Mouse (Mus musculus): ENCODE results near the gene Fuca1. TPM values are rescaled to one million over a fixed set of nuclear protein-coding genes. Genes with fewer than 3 reads are reported as not detected.
A peak's percentile ranks its signal among the peaks of the same experiment; 100 is the strongest.

Gene Fuca1
- polyA plus RNA-seq, 1 experiment: 19.9 TPM

DNA sequence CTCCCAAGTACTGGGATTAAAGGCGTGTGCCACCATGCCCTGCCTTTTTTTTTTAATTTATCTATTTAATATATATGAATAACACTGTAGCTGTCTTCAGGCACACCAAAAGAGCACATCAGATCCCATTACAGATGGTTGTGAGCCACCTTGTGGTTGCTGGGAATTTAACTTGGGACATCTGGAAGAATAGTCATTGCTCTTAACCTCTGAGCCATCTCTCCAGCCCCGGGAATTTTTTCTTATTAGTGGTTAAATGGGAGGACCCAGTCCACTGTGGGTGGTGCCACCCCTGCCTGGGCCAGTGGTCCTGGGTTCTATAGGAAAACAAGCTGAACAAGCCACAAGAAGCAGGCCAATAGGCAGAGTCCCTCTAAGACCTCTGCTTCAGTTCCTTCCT is 42.8 kb upstream of the Fuca1 start:
- TF ChIP-seq GATA1 (IDR thresholded peaks at IDR 0.05; ENCODE audit: borderline replicate concordance, low read length) (no peak), FLI1 (IDR thresholded peaks at IDR 0.05; ENCODE audit: low read length) (no peak)
- Histone ChIP-seq H3K27me3 (replicated peaks) (peaks cover 9% of the 10 kb centered on the region), H3K9me3 (no peaks in the 10 kb centered on the region), H3K4me1 (peaks cover 36% of the 10 kb centered on the region), H3K4me3 (replicated peaks) (no peak overlapping the region), H3K36me3 (replicated peaks; ENCODE audit: low read length) (peaks cover 2% of the 10 kb centered on the region)

DNA sequence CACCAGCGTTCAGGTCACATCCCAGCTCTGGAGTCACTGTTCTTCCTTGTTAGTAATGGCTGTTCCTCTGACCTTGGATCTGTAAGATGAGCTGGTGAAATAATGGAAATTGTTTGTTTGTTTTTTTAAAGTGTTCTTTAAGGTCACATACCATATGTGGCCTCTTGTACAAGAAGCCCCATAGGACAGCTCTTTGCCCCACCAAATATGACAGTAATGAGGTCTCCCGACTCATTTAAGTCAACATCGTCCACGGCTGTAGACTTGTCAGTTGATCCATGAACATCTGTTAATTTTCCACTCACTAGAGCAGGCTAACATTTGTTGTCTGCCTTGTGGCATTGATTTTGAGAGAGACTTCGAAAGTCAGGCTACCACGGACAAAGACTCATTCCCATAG is 41.5 kb upstream of the Fuca1 start:
- no peak for TF ChIP-seq GATA1 (IDR thresholded peaks at IDR 0.05; ENCODE audit: borderline replicate concordance, low read length)
- no peak for TF ChIP-seq FLI1 (IDR thresholded peaks at IDR 0.05; ENCODE audit: low read length)
- no peaks in the 10 kb centered on the region for H3K36me3 ChIP-seq (replicated peaks; ENCODE audit: low read length)
- no peaks in the 10 kb centered on the region for H3K9me3 ChIP-seq
- H3K27me3 ChIP-seq (replicated peaks): peaks cover 9% of the 10 kb centered on the region
- H3K4me1 ChIP-seq: peaks cover 44% of the 10 kb centered on the region
- no peak overlapping the region for H3K4me3 ChIP-seq (replicated peaks)

DNA sequence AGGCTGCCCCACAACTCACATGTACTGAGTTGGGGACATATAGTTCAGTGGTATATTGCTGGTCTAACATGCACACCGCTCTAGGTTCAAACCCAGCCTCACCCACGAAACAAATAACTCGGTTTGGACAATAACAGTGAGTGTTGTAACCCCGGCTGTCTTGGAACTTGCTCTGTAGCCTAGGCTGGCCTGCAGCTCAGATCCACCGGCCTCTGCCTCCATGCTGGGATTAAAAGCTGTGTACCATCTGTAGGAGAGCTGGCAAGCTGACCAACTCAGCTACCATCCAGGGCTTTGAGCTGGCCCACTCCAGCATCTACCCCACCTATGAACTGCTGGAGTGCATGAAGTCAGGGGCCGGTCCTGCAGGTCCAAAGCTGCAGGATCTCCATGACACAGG is 40.5 kb upstream of the Fuca1 start:
- Histone ChIP-seq H3K4me3 (replicated peaks) (no peak overlapping the region), H3K27me3 (replicated peaks) (peaks cover 9% of the 10 kb centered on the region), H3K4me1 (peaks cover 42% of the 10 kb centered on the region), H3K9me3 (no peaks in the 10 kb centered on the region), H3K36me3 (replicated peaks; ENCODE audit: low read length) (no peaks in the 10 kb centered on the region)
- TF ChIP-seq GATA1 (IDR thresholded peaks at IDR 0.05; ENCODE audit: borderline replicate concordance, low read length): no peak
- TF ChIP-seq FLI1 (IDR thresholded peaks at IDR 0.05; ENCODE audit: low read length): no peak

DNA sequence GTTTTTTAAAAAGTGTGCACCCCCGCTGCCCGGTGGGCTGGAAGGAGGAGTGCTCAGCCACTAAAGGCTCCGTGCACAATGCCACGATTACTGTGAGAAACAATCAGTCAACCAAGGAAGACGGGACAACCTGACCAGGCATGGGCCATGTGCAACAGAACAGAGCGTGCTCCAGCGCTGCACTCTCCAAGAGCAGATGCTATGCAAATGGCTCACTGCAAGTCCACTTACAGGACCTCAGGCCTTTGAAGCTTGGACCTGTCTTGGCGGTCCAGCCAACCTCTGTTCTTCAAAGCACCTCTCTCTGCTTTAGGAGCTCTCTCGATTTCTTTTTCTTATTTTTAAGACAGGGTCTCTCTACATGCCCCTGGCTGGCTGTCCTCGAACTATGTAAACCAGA is 40.0 kb upstream of the Fuca1 start:
- no peak for TF ChIP-seq GATA1 (IDR thresholded peaks at IDR 0.05; ENCODE audit: borderline replicate concordance, low read length)
- no peak for TF ChIP-seq FLI1 (IDR thresholded peaks at IDR 0.05; ENCODE audit: low read length)
- peaks cover 9% of the 10 kb centered on the region for H3K27me3 ChIP-seq (replicated peaks)
- no peak overlapping the region for H3K4me3 ChIP-seq (replicated peaks)
- H3K9me3 ChIP-seq: no peaks in the 10 kb centered on the region
- H3K4me1 ChIP-seq: peaks cover 42% of the 10 kb centered on the region
- no peaks in the 10 kb centered on the region for H3K36me3 ChIP-seq (replicated peaks; ENCODE audit: low read length)

GRCm38 (mm10) chr4:135882023-135882422 is 38.5 kb upstream of the Fuca1 start:
- no peak overlapping the region for H3K4me3 ChIP-seq (replicated peaks)
- H3K36me3 ChIP-seq (replicated peaks; ENCODE audit: low read length): no peaks in the 10 kb centered on the region
- TF ChIP-seq FLI1 (IDR thresholded peaks at IDR 0.05; ENCODE audit: low read length) (no peak), GATA1 (IDR thresholded peaks at IDR 0.05; ENCODE audit: borderline replicate concordance, low read length) (no peak)
- H3K9me3 ChIP-seq: no peaks in the 10 kb centered on the region
- peaks cover 9% of the 10 kb centered on the region for H3K27me3 ChIP-seq (replicated peaks)
- H3K4me1 ChIP-seq: peaks cover 39% of the 10 kb centered on the region

GRCm38 (mm10) chr4:135883401-135883851 is 37.1 kb upstream of the Fuca1 start:
- H3K36me3 ChIP-seq (replicated peaks; ENCODE audit: low read length): no peaks in the 10 kb centered on the region
- no peaks in the 10 kb centered on the region for H3K9me3 ChIP-seq
- peaks cover 38% of the 10 kb centered on the region for H3K4me1 ChIP-seq
- peaks cover 9% of the 10 kb centered on the region for H3K27me3 ChIP-seq (replicated peaks)
- H3K4me3 ChIP-seq (replicated peaks): no peak overlapping the region
- TF ChIP-seq GATA1 (IDR thresholded peaks at IDR 0.05; ENCODE audit: borderline replicate concordance, low read length): no peak

DNA sequence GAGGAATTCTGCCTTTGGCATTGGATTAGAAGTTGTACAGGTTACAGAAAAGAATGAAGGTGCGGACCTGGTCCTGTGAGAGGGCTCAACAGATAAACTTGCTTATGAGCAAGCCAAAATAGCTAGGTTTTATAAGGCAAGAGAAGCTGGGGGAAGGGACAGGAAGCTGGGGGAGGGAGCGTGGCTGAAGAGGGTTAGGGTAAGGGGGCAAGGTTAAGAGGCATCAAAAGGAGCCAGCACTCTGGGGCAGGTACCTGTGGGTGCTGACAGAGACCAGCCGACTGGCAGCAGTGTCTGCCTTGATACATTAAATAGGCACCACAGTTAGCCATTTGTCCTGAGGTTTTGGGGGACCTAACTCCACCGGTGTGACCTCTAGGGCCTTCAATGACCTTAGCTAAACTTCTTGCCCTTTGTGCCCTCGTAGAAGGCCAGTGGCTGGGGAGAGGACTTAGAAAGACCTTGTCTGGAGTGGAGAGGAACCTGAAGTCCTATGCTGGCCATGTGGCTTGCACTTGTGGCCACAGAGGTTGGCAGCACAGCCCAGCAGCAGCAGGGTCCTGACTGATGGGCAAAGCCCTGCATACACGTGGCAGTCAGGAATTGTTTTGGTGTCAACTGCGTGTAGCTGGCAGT is 36.5 kb upstream of the Fuca1 start:
- Histone ChIP-seq H3K36me3 (replicated peaks; ENCODE audit: low read length) (no peaks in the 10 kb centered on the region), H3K4me3 (replicated peaks) (peak overlapping the region; percentile 54), H3K4me1 (peaks cover 44% of the 10 kb centered on the region), H3K9me3 (no peaks in the 10 kb centered on the region), H3K27me3 (replicated peaks) (peaks cover 9% of the 10 kb centered on the region)
- TF ChIP-seq GATA1 (IDR thresholded peaks at IDR 0.05; ENCODE audit: borderline replicate concordance, low read length) (no peak), FLI1 (IDR thresholded peaks at IDR 0.05; ENCODE audit: low read length) (no peak)

DNA sequence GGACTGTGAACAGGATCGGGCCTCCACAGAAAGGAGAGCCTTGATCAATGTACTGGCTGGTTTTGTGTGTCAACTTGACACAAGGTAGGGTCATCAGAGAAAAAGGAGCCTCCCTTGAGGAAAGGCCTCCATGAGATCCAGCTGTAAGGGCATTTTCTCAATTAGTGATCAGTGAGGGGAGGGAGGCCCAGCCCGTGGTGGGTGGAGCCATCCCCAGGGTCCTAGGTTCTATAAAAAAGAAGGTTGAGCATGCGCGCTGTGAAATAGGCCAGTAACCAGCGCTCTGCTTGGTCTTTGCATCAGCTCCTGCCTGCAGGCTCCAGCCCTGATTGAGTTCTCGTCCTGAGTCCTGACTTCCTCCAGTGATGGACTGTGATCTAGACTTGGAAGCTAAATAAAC is 36.0 kb upstream of the Fuca1 start:
- Histone ChIP-seq H3K27me3 (replicated peaks) (peaks cover 9% of the 10 kb centered on the region), H3K4me1 (peaks cover 45% of the 10 kb centered on the region), H3K9me3 (no peaks in the 10 kb centered on the region), H3K36me3 (replicated peaks; ENCODE audit: low read length) (no peaks in the 10 kb centered on the region), H3K4me3 (replicated peaks) (peak overlapping the region; percentile 54)
- TF ChIP-seq GATA1 (IDR thresholded peaks at IDR 0.05; ENCODE audit: borderline replicate concordance, low read length): no peak
- no peak for TF ChIP-seq FLI1 (IDR thresholded peaks at IDR 0.05; ENCODE audit: low read length)

DNA sequence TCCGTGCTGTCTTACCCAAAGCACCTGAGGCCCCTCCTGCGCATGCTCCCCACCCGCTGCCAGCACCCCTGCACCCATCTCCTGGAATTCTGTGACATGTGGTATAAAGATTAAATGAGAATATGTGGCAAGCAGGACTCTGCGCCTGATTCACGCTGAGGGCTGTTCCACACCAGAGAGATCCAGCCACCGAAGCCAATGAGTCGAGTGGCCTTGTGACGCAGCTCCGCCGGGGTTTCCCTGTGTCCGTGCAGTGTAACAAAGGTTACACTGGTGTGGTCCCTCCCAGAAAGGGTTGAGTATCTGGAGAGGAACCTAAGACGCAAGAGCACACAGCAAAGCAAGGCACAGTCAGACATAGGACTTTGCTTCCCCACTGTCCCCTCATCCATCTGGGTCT is 34.9 kb upstream of the Fuca1 start:
- H3K9me3 ChIP-seq: no peaks in the 10 kb centered on the region
- H3K4me1 ChIP-seq: peaks cover 45% of the 10 kb centered on the region
- no peak for TF ChIP-seq FLI1 (IDR thresholded peaks at IDR 0.05; ENCODE audit: low read length)
- TF ChIP-seq GATA1 (IDR thresholded peaks at IDR 0.05; ENCODE audit: borderline replicate concordance, low read length): no peak
- peaks cover 3% of the 10 kb centered on the region for H3K27me3 ChIP-seq (replicated peaks)
- H3K36me3 ChIP-seq (replicated peaks; ENCODE audit: low read length): no peaks in the 10 kb centered on the region
- H3K4me3 ChIP-seq (replicated peaks): no peak overlapping the region

DNA sequence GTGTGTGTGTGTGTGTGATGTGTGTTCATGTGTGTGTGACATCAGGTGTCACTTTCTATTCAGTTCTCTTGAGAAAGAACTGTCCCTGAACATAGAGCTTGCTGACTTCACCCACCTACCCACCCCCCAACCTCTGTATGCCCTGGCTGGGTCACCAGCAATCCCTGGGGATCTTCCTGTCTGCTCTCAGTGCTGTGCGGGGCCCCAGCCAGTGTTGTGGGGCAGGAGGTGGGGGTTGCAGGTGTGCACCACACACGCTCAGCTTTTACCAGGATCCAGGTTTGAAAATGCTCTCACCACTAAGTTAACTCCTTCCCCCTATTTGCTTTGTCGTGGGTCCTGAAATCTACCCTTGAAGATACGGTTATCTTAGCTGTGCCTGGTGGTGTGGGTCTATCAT is 34.4 kb upstream of the Fuca1 start:
- TF ChIP-seq FLI1 (IDR thresholded peaks at IDR 0.05; ENCODE audit: low read length): no peak
- no peak for TF ChIP-seq GATA1 (IDR thresholded peaks at IDR 0.05; ENCODE audit: borderline replicate concordance, low read length)
- H3K9me3 ChIP-seq: no peaks in the 10 kb centered on the region
- H3K36me3 ChIP-seq (replicated peaks; ENCODE audit: low read length): no peaks in the 10 kb centered on the region
- peaks cover 2% of the 10 kb centered on the region for H3K27me3 ChIP-seq (replicated peaks)
- H3K4me1 ChIP-seq: peaks cover 49% of the 10 kb centered on the region
- no peak overlapping the region for H3K4me3 ChIP-seq (replicated peaks)

Data from megakaryocyte, embryonic 14.5 days (primary cell).